Mouse (Mus musculus): ENCODE data around the gene Gm11937. TPM values are rescaled to one million over a fixed set of nuclear protein-coding genes. Genes with fewer than 3 reads are reported as not detected.

Gene Gm11937
- total RNA-seq, 1 experiment from 2014 or later, result not detected

- ATAC-seq (ENCODE audit: extremely low read depth, insufficient number of reproducible peaks, low FRiP score, poor library complexity, severe bottlenecking), result no peak
Measured at GRCm38 (mm10) chr11:99585096-99585495, 24.9 kb downstream of the Gm11937 start.

DNA sequence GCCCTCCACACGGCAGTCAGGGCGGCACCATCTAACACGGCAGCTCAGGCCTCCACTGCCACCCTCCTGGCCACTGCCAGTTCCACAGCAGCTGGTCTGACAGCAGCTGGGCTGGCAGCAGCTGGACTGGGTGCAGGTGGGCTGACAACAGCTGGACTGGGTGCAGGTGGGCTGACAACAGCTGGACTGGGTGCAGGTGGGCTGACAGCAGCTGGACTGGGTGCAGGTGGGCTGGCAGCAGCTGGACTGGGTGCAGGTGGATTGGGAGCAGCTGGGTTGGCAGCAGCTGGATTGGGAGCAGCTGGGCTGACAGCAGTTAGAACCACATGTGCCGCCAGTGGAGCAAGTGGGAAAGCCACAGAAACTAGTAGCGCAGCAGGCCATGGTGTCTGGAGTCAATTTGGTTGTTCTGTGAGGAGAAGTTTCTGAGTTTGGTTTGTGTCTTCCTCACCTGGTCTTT, 26.7 kb downstream of the Gm11937 start, which contains the start of gene Krtap1-4:
Gene Krtap1-4, minus strand, starts transcription at position 410 of the 460 bp plus-strand sequence.
- ATAC-seq (ENCODE audit: extremely low read depth, insufficient number of reproducible peaks, low FRiP score, poor library complexity, severe bottlenecking), result no peak

DNA sequence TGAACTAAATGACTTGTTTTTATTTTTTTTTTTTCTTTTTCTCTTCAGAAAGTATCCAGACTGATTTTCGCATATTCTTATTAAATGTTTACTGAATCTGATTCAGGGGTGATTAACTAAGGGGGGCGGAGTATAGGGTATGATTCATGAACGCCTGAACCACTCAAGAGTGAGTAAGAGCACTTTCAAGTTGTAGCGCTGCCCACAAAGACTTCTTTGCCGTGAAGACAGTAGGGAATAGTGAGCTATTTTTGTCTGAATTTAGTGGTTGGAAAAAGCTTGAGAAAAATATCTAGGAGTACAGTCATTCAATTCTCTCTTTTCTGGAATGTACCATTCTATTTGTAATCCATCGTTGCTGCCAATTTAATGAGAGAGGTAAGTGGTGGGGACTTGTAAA, 28.4 kb downstream of the Gm11937 start:
- ATAC-seq (ENCODE audit: extremely low read depth, insufficient number of reproducible peaks, low FRiP score, poor library complexity, severe bottlenecking), result no peak

DNA sequence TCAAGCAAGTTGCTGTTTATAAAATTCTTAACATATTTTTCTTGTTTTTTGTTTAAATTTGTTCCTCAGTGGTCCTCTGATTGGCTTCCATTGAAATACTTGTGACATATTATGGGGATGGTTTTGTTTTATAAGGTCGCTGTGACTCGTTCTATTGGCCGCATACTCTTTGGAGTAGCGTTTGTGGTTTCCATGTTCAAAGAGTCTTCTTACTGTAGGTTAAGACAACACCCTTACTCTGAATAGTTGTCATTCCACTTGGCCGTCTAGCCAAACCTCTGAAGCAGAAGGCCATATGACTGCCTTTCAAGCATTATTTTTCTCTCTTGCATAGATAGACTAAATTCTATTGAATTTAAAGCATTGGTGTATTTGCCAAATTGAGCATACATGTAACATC, 28.9 kb downstream of the Gm11937 start:
- no peak for ATAC-seq (ENCODE audit: extremely low read depth, insufficient number of reproducible peaks, low FRiP score, poor library complexity, severe bottlenecking)

- no peak for ATAC-seq (ENCODE audit: extremely low read depth, insufficient number of reproducible peaks, low FRiP score, poor library complexity, severe bottlenecking)
Measured at GRCm38 (mm10) chr11:99580636-99581035, 29.4 kb downstream of the Gm11937 start, which contains the start of gene Krtap1-5. Gene Krtap1-5 (minus strand): TSS chr11:99581016.

DNA sequence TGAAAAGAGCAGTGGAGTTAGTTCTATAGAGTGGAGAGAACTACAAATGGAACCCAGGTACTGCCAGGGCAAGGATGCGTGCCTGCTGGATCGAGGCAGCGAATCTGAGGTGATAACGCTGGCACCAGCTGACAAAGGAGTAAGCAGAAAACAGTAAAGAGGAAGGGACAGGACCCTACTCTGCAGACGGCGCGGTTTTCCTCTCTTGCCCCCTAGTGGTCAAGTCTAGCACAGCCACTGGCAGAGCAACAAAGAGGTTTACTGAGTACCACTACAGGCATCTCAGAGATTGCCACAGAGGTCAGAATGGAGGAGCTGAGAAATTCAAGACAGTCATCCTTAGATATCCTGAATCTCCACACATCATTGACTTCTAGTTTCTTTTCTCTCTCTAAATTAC, 35.9 kb downstream of the Gm11937 start:
- no peak for ATAC-seq (ENCODE audit: extremely low read depth, insufficient number of reproducible peaks, low FRiP score, poor library complexity, severe bottlenecking)

DNA sequence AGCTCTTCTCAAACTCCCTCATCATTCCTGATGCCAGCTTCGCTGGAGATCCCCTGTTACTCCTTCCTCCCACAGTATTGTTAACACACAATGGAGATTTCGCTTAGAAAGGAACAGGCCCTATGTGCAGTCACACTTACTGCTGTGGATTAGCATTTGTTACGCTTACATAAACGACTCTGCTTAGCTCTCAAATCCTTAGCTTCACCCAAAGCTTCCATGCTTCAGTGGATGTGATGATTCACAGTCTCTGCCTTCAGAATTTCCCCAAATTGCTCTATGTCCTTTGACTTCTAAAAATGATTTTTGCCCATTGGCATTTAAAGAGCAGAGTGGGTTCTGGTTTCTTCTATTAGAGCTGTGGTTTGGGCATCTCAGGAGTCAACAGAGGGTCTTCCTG, 36.8 kb downstream of the Gm11937 start:
- no peak for ATAC-seq (ENCODE audit: extremely low read depth, insufficient number of reproducible peaks, low FRiP score, poor library complexity, severe bottlenecking)

- ATAC-seq (ENCODE audit: extremely low read depth, insufficient number of reproducible peaks, low FRiP score, poor library complexity, severe bottlenecking), result no peak
Measured at GRCm38 (mm10) chr11:99566530-99566929, 43.5 kb downstream of the Gm11937 start, which contains the start of gene Krtap3-1. Gene Krtap3-1 (minus strand): TSS chr11:99566630.

DNA sequence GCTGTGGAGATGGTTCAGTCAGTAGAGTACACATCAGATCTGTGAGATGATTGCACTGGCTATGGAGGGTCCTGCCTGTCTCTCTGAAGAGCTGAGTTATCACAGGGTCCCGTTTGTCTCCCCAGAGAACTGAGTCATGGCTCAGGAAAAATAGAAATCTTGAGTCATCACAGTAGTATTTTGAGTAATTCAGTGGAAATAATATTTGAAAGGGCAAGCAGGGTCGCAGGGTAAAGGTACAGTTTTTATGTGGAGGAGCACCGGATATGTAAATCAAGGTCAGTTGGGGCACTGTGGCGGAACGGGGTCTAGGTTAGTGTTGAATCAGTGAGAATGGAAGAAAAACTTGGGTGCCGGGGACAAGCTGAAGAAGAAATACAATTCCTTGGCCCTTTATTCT, 47.4 kb downstream of the Gm11937 start:
- no peak for ATAC-seq (ENCODE audit: extremely low read depth, insufficient number of reproducible peaks, low FRiP score, poor library complexity, severe bottlenecking)

Other genes starting within 250 kb of the Gm11937 start
- not detected in 2 replicates for gene Krt28, start 235.3 kb downstream of the Gm11937 start, total RNA-seq (2017)
- 0.93 TPM in 1 of 2 replicates, not detected in the other for gene Krt10, start 220.8 kb downstream of the Gm11937 start, total RNA-seq (2017)
- gene Krt12, start 187.9 kb downstream of the Gm11937 start, total RNA-seq (2017), result 0.58 TPM in 1 of 2 replicates, not detected in the other
- not detected in 2 replicates for gene Krt20, start 172.0 kb downstream of the Gm11937 start, total RNA-seq (2017)
- 1.5 and 2.9 TPM in 2 replicates for gene Krt23, start 117.1 kb downstream of the Gm11937 start, total RNA-seq (2017)
- not detected in 2 replicates for gene Krt39, start 88.9 kb downstream of the Gm11937 start, total RNA-seq (2017)
- gene Krt40, start 67.0 kb downstream of the Gm11937 start, total RNA-seq (2017), result not detected in 2 replicates
- gene Krtap3-3, start 59.3 kb downstream of the Gm11937 start, total RNA-seq (2017), result not detected in 2 replicates
- not detected in 2 replicates for gene Krtap3-2, start 53.3 kb downstream of the Gm11937 start, total RNA-seq (2017)
- not detected in 2 replicates for gene Gm11939, start 50.7 kb downstream of the Gm11937 start, total RNA-seq (2017)
- gene Krtap3-1, start 43.6 kb downstream of the Gm11937 start, total RNA-seq (2017), result not detected in 2 replicates
- gene Krtap1-5, start 29.2 kb downstream of the Gm11937 start, total RNA-seq (2017), result not detected in 2 replicates
- gene Krtap1-4, start 26.5 kb downstream of the Gm11937 start, total RNA-seq (2017), result not detected in 2 replicates
- not detected in 2 replicates for gene Krtap1-3, start 18.9 kb downstream of the Gm11937 start, total RNA-seq (2017)
- not detected in 2 replicates for gene Krtap9-3, start 12.1 kb downstream of the Gm11937 start, total RNA-seq (2017)
- not detected in 2 replicates for gene Gm11938, start 6.9 kb downstream of the Gm11937 start, total RNA-seq (2017)
- not detected in 2 replicates for gene Krtap2-4, start 4.7 kb upstream of the Gm11937 start, total RNA-seq (2017)
- not detected in 2 replicates for gene Gm11562, start 10.2 kb upstream of the Gm11937 start, total RNA-seq (2017)
- gene Krtap4-1, start 18.0 kb upstream of the Gm11937 start, total RNA-seq (2017), result not detected in 2 replicates
- not detected in 2 replicates for gene Krtap4-2, start 24.9 kb upstream of the Gm11937 start, total RNA-seq (2017)
- gene Krtap4-7, start 33.9 kb upstream of the Gm11937 start, total RNA-seq (2017), result not detected in 2 replicates
- gene Gm11555, start 40.0 kb upstream of the Gm11937 start, total RNA-seq (2017), result not detected in 2 replicates
- not detected in 2 replicates for gene Gm11563, start 48.8 kb upstream of the Gm11937 start, total RNA-seq (2017)
- not detected in 2 replicates for gene Krtap4-6, start 55.8 kb upstream of the Gm11937 start, total RNA-seq (2017)
- gene Gm14190, start 80.6 kb upstream of the Gm11937 start, total RNA-seq (2017), result not detected in 2 replicates
- gene Gm14180, start 124.1 kb upstream of the Gm11937 start, total RNA-seq (2017), result not detected in 2 replicates
- not detected in 2 replicates for gene Gm11595, start 162.7 kb upstream of the Gm11937 start, total RNA-seq (2017)
- gene Krtap4-8, start 170.5 kb upstream of the Gm11937 start, total RNA-seq (2017), result not detected in 2 replicates
- gene Krtap4-9, start 175.0 kb upstream of the Gm11937 start, total RNA-seq (2017), result not detected in 2 replicates
- not detected in 2 replicates for gene Gm11596, start 183.3 kb upstream of the Gm11937 start, total RNA-seq (2017)
- gene Gm11569, start 188.7 kb upstream of the Gm11937 start, total RNA-seq (2017), result not detected in 2 replicates
- not detected in 2 replicates for gene Gm11554, start 194.3 kb upstream of the Gm11937 start, total RNA-seq (2017)
- not detected in 2 replicates for gene Krtap4-13, start 199.7 kb upstream of the Gm11937 start, total RNA-seq (2017)
- gene Gm11564, start 205.5 kb upstream of the Gm11937 start, total RNA-seq (2017), result not detected in 2 replicates
- gene 2300003K06Rik, start 227.9 kb upstream of the Gm11937 start, total RNA-seq (2017), result not detected in 2 replicates
- not detected in 2 replicates for gene Krtap4-16, start 241.4 kb upstream of the Gm11937 start, total RNA-seq (2017)
- not detected in 2 replicates for gene Gm11568, start 247.7 kb upstream of the Gm11937 start, total RNA-seq (2017)